Mouse (Mus musculus): Measurements from ENCODE around the gene 4931409K22Rik.

The 4931409K22Rik gene

DNA sequence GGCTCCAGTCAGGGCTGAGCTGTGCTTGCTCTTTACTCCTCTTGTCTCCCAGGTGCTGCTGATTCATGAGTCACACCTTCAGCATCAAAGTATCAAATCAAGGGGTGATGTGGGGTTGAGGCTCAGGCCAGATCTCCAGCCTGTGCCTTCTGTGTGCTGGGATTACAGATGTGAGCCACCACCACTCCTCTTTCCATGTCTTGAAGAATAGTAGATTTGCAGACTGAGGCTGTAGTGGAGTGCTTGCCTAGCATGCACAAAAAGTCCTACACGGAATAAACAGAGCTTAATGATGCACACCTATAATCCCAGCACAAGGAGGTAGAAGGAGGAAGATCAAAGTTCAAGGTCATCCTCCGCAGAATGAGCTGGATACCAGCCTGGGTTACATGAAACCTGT lies at the start of gene 4931409K22Rik:
Gene 4931409K22Rik, minus strand, starts transcription at position 101 of the 400 bp plus-strand sequence.
- no peak for DNase-seq (ENCODE audit: low read depth, low spot score)

DNA sequence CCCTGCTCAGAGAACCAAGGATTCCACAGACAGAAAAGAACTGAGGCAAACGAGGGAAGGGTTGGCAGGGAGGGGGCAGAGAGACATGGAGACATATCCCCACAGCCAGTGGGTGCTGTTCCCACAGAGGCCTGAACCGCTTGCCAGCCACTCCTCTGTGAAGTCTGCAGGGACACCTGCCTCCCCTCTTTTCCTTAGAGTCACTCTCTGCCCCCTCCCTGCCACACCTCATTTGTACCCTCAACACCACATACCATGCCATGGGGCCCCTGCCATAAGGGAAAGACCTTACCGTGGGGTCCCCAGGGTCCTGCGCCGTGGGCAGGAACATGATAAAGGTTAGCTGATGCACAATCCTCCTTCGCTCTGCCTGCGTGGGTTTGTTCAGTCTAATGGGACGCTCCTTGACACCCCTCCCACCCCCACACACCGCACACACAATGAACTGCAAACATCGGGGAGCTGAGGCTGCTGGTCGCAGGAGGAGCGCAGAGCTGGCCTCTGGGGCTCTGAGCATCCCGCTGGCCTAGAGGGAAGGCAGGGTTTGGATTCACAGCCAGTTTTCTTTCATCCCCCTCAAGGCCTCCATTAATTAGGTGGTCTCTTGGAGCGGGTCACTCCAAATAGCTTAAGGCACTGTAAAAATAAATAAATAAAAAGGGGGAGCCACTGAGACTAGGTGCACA lies 49.5 kb upstream of the 4931409K22Rik start:
- no peak for DNase-seq (ENCODE audit: low read depth, low spot score)

DNA sequence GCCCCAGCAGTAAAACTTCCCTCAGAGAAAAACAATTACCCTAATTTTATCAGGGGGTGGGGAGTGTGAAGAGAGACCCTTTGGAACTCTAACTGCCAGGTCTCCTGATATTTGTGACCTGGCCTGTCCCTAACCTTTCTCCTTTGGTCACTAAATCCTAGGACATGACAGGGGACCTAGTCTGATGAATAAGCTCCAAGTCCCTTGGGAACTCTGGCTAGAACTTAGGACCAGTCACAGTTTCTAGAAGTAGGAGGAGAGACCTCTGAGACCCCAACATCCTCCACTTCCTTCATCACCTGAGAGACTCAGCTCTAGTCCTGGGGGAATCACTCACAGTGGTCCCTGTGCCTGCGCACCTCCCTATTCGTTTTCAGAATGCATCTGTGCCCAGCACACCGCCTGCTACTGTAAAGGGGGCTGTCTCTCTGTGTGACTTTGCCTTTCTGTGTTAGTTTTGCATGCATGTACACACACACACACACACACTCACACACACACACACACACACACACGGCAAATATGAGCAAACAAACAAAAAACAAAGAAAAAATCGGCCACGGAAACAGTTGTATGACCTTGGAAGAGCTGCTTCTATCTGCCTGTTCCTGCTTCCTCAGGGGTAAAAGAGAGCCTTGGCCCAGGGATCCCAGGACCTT lies 48.8 kb upstream of the 4931409K22Rik start:
- DNase-seq (ENCODE audit: low read depth, low spot score): no peak

DNA sequence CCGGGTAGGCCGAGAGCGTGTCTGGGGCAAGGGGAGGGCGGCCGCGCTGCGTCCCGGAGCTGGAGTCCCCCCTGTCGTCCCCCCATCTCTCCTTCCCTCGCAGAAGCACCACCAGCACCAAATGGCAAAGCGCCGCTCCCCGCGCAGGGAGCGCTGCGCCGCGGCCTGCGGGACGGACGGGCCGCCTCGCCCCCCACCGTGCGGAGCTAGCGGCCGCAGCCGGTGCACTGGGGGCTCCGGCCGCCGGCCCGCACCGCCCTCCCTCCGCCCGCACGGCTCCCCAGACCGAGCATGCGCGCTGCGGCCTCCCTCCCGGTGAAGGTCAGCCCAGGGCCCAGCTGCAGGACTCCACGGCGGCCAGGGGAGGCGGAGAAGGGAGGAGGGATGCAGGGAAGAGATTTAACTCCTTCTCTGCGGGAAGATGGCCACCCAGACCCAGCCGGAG lies 48.1 kb upstream of the 4931409K22Rik start:
- peak; percentile 79 for DNase-seq (ENCODE audit: low read depth, low spot score)

DNA sequence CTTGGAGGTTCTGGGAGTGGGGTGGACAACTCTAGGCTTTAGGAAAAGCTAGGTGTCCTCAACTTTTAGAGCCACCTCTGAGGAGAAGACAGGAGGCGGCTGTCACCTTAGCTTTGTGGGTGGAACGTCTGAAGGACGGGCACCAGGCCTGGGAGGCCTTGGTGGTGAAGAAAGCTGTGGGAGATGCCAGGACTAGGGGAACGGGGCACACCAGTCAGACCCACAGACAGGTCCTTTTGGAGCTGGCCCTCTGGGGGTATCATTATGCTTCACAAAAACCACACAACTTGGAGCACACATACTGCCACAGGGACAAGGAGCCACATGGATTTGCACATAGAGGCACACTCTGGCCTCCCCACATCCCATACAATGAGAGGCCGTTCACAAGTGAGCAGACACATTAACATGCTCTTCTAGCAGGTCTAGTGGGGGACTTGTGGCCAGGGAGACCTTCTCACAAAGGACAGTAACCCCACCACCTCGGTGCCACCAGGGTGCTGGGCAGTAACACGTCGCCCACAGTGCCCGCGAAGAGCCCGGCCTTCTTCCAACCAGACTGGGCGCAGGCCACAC lies 47.6 kb upstream of the 4931409K22Rik start:
- no peak for DNase-seq (ENCODE audit: low read depth, low spot score)

DNA sequence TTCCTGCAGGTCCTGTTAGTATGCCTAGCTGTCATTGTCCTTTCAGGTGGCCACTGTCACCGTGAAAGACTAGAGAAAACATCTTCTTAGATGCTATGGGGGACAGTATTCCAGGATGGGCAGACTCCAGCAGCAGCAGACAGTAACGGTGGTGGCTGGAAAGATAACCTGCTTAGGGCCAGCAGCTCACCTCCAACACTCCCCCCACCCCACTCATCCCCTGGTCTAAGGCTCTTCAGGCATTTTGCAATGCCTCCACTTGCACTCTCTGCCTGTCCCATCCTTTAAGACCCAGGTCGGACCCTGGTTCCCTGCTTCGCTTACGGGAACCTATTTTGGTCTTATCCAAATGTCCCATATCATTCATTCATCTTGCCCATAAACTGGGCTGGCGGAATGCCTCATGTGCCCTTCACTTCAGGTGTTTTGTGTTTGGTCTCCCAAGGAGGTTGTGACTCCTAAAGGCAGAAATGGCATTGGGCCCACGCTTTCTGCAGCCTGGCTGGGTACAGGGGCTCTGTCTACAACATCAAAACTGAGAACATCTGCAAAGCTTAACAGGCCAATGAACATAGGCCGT lies 46.9 kb upstream of the 4931409K22Rik start:
- DNase-seq (ENCODE audit: low read depth, low spot score): no peak

DNA sequence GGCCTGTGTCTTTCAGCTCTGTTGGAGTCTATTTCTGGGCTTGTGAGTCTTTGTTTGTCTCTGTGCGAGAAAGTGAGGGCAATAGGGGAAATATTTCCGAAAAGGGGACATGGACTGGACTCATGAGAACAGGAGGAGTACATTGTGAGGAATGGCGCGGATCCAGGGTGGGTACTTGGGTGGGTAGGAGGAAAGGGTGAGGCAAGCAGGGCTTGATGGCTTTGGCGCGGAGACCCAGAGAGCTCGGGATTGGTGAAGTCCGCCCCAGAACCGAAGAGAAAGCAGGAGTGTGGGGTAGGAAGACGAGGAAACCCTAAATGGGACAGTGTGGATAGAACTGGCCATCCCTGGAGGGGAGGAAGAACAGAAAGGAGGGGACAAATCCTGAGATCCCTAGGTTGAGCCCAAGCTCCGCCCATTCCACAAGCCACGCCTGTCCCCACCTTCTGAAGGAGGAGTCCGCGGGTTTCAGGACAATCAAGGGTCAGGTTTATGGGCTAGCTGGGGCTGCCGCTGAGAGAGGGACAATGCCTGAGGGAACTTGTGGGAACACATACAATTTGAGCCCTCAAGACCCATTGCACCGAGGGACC lies 46.2 kb upstream of the 4931409K22Rik start:
- peak; percentile 73 for DNase-seq (ENCODE audit: low read depth, low spot score)

DNA sequence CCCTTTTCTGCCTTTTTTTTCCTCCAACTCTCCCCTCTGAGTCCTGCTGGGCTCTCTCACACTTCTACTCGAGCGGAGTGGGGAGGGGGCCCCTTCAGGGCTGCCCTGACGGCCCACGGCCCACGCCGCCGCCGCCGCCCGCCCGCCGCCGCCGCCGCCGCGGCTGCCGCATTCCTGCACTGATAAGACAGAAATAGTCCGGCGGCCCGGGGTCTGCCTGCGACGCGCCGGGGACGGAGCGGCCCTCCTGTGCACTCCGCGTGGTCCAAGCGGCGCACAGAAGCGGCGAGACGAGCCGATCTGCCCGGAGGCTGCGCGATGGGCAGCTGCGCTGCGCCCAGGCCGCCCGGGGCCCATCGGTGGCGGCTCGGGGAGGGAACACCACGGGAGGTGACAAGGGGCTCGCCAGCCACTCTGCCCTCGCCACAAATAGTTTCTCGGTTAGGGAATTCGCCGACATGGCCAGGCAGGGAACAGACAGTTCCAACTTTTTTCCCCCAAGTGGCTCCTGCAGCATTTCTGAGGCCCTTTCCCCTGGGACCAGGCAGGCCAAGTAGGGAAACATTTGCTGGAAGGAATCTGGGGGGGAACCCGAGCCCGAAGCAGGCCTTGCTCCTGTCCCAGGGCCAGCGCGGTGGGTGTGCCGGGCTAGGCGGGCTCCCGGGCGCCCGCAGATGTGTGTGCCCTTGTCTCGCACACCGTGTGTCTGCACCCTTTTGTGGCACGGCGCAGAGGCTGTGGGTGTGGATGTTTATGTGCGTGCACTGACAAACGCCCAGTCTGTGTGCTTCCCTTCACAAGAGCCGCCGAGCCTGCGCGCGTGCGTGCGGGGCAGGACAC lies 45.5 kb upstream of the 4931409K22Rik start:
- DNase-seq (ENCODE audit: low read depth, low spot score): peak; percentile 54

DNA sequence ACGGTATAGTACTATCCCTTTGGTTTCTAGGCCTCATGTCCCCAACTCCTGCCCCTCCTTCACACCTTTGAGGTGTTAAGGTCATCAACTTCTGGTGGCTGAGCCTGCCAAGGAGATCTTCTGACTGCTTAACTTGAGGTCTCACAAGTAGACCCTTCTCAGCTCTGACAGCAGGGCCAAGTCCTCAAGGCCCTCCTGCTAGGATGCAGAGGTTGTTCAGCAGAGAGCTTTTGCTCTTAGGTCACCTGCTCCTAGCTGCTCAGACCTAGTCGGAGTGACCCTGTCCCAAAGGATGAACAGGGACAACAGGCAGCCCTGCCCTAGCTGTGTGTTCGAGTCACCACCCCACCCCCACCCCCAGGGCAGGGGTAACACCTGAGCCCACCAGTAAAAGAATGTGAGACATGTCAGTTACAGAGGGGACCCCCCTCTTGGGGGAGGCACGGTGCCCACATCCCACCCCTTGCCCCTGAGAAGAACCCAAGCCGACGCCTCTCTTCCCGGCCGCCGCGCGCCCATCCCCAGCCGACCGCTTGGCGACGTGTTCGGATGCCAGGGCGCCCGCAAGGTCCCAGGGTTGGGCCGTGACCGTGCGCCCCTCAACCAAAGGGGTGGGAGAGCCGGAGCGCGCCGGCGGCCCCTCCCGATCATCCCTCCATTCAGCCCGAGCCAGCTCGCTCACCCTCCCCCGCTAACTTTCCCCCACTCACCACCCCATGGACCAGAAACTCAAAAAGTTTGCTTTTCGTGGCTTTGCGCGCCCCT lies 44.6 kb upstream of the 4931409K22Rik start:
- DNase-seq (ENCODE audit: low read depth, low spot score): no peak

DNA sequence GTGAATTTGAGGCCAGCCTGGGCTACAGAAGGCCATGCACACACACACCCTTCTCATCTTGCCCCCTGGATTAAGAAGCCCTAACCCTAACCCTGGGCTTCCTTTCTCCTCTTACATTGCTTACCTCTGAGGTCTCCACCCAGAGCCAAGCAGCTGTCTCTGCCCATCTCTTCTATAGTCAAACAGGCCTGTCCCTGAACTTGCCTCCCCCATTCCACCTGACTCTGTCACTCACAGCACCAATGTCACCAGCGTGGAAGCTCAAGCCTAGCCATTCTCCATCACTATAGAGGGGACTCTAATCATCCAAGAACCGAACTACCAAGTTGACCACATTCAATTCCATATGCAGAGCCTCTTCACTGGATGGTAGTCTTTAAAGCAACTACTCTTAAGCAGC lies 43.6 kb upstream of the 4931409K22Rik start:
- no peak for DNase-seq (ENCODE audit: low read depth, low spot score)

DNA sequence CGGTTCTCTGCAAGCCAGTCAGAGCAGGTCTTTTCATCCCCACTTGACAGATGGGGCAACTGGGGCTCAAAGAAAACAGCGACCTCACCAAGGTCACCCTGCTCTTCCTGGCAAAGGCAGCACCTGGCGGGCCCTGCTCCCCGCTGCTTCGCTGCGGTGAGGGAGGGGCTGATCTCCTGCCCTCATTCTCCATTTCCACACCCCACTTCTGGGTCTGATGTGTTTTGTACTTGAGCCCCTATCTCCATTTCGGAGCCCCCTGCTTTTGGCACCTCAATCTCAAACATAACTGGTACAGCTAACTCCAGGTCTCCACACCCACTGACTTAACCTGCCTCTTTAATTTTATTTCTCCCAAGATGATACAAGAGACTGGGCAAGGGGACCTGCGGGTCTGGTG lies 42.5 kb upstream of the 4931409K22Rik start:
- no peak for DNase-seq (ENCODE audit: low read depth, low spot score)

DNA sequence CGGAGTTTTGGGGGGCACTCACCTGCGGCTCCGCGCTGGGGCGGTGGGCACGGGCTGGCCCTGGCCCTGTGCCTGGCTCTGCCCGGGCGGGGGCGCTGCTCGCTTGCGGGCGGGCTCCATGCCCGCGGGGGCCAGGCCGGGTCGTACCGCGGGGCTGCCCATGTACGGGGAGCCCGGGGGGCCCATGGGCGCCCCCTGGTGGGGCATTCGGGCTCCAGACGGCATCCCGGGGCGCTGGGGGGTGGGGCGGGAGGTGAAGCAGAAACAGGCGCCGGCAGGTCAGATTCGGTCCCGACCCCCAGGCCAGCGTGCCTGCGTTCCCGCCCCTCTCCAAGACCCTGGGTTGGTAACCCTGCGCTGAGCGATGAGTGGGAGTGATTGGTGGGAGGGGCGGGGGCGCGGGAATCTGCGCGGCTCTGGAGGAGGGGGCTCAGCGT lies 42.0 kb upstream of the 4931409K22Rik start:
- no peak for DNase-seq (ENCODE audit: low read depth, low spot score)

DNA sequence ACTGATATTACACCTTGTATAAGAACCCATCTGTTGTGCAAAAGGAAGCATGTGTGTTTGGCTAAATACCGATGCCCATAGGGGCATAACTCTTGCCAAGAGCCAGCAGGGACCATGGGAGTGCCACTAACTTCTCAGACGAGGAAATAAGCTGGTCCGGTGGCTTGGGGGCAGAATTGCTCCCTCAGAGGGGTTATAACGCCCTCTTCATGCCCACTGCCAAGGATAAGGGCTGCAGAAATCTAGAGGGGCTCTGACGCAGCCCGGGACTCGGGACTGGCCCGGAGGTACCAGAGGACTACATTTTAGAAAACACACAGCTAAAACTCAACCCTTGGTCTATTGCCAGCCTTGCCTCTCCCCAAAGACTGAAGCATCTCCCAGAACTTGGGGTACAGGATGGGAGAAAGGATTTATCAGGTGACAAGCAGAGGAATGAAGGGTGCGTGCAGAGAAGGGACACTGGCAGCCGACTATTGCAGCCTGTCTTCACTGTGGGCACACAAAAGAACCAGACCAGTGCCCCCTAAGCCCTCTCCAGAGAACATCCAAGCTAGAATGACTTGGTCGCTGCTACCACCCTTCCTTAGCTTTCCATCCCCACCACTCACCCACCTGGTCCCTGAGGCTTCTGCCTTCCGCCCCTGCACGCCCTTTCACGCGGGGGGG lies 41.4 kb upstream of the 4931409K22Rik start:
- DNase-seq (ENCODE audit: low read depth, low spot score): no peak

DNA sequence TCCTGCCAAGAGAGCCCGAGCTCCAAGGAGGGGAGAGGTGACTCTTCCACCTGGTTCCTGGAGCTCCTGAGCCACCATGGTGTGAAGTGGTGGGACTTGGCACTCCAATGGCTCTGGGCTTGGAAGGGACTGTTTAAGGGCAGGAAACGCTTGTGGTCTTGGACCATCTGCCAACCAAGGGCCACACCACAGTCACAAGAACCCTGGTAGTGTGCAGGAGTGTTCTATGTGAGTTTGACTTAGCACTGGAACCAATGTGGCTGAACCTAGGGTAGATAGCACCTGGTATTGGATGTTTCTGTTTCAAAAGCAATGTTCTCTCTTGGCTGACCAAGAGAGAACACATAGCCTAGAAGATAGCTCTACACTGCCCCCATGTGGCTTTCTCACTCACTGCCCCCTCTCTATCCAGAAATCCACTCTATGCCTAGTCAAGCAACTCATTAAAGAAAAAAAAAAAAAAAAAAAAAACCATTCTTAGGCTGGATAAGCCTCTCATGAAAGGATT lies 40.7 kb upstream of the 4931409K22Rik start:
- DNase-seq (ENCODE audit: low read depth, low spot score): peak; percentile 67

DNA sequence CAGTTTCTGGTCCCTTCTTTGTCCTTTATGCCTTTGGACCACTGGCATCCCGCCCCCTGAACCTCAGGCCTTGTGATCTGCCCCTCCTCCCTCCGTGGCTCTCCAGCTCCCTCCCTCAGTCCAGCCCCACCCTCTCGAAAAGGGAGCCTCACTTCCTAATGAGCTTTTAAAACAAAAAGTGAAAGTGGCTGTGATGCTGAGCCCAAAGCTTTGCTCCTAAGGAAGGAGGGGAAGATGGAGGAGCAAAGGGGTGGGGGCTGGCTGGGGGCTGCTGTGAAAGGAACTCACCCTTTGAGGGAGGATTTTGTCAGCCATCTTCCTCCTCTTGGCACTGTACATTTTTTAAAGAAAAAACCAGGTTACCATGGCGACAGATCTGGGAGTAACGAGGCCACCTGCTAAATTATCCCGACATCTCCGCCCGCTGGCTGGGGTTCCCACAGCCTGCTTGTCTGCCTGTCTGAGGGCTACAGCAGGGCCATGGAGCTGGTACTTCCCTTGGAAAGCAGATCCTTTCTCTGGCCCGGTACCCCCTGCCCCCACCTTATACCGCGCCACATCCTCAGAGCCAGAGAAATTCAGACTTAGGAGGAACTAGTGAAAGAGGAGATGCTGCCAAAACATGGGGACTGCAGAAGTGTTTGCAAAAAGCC lies 40.0 kb upstream of the 4931409K22Rik start:
- DNase-seq (ENCODE audit: low read depth, low spot score): no peak

DNA sequence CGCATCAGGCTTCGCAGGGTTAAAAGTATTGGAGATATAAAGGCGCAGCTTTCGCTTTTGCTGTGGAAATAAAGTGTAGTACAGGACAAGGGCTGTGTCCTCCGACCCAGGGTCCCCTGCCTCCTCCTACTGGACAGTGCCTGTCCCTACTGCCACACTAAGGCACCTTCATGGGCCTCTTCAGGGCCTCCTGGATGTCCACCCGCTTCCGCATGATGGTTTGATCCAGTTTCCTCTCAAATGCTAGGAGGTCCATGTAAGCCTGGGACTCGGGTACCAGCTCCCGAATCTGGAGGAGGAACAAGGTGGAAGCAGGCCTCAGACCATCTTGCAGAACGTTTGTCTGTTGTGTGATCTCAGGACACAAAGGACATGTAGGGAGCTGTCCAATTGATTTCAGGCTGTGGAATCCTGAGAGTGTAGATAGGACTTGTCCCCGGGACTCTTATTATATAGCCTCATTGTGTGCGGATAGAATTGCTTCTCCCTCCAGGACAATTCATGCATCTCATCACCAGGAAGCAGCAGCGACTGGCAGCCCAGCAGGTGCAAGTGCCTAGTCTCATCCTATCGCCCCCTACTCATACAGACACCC lies 39.3 kb upstream of the 4931409K22Rik start:
- DNase-seq (ENCODE audit: low read depth, low spot score): no peak

DNA sequence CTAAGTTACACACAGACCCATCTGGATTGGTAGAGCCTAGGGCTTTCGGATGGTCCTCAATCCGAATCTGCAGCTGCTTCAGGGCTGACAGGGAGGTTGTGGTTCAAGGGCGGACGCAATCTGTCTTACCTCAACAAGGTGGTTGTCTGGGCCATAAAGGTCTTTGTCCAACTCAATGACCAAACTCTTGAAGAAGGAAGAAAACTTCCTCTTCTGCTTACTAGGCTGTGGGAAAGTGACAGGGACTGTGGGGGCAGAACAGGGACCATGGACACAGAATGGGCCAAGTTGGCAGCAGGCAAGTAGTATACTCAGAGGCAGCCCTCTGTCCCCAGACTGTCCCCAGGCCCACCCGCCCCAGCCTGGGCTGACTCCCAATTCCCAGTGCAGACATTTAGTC lies 38.7 kb upstream of the 4931409K22Rik start:
- no peak for DNase-seq (ENCODE audit: low read depth, low spot score)

DNA sequence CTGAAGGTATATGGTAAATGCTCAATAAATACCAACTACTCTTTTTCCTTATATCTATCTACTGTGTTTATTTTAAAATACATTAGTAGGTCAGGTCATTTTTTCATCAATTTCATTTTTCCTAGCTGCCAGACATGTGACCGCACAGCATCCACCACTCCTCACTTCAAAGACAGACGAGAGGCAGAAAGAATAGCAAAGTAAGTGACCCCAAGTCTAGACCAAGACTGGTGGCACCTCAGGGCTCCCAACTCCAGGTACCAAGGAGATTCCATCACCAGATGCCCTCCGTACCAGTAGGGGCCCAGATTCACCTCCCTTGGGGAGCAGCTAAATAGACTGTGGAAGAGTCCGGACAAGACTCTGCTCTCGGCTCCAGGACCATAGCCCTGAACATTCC lies 37.7 kb upstream of the 4931409K22Rik start:
- no peak for DNase-seq (ENCODE audit: low read depth, low spot score)

DNA sequence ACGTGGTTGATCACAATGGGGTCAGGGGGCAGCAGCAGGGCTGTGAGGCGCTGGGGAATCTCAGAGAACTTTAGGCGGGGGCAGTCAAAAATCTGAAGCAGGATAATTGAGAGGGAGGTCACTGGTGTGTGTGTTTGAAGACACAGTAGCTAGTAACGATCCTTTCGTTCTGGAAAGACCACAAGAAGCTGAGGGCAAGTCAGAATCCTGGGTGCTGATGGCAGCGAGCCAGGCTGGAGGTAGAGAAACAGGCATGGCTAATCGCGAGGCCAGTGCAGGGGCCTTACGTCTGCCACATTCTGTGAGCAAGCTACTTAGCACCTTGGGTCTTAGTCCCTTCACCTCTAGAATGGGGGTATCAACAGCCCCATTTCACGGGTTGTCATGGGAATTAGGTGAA lies 37.3 kb upstream of the 4931409K22Rik start:
- DNase-seq (ENCODE audit: low read depth, low spot score): no peak
